Mouse (Mus musculus) midbrain, embryonic 13.5 days (tissue): Measurements from ENCODE around the gene Sod2. TPM values are rescaled to one million over a fixed set of nuclear protein-coding genes. Genes with fewer than 3 reads are reported as not detected.
"Not testable (repeated sequence)": the region's sequence is repeated elsewhere in the genome, so short reads cannot be mapped to it uniquely, and the experiment has no call there.

Experiments used
- ATAC-seq: fragments of 200-750 bp; cut with Nextera tagmentation; 2 replicates; pipeline ENCODE4 v1.8.0; 2017; ENCODE audit warnings: mild to moderate bottlenecking, moderate TSS enrichment, moderate library complexity
- H3K27ac ChIP-seq: fragments of 300-500 bp; sonication (generic); 2 replicates; pipeline ENCODE4 v1.5.1; 2015; ENCODE audit warnings: inconsistent platforms, mild to moderate bottlenecking, moderate library complexity
- H3K27me3 ChIP-seq: fragments of 300-500 bp; sonication (generic); 2 replicates; pipeline ENCODE4 v1.6.1; 2015; ENCODE audit warnings: mild to moderate bottlenecking, inconsistent platforms
- H3K36me3 ChIP-seq: fragments of 300-500 bp; sonication (generic); 2 replicates; pipeline ENCODE4 v1.6.1; 2015; ENCODE audit warnings: mild to moderate bottlenecking, inconsistent platforms
- H3K4me1 ChIP-seq: fragments of 300-500 bp; sonication (generic); replicated peaks from 2 replicates; pipeline ENCODE4 v1.6.1; 2015; ENCODE audit warnings: inconsistent platforms
- H3K4me2 ChIP-seq: fragments of 300-500 bp; sonication (generic); replicated peaks from 2 replicates; pipeline ENCODE4 v1.6.1; 2015; ENCODE audit warnings: moderate library complexity, mild to moderate bottlenecking, inconsistent platforms
- H3K4me3 ChIP-seq: fragments of 300-500 bp; sonication (generic); replicated peaks from 2 replicates; pipeline ENCODE4 v1.5.1; 2015; ENCODE audit warnings: mild to moderate bottlenecking, inconsistent platforms
- H3K9ac ChIP-seq: fragments of 300-500 bp; sonication (generic); replicated peaks from 2 replicates; pipeline ENCODE4 v1.6.1; 2015; ENCODE audit warnings: mild to moderate bottlenecking, inconsistent platforms
- H3K9me3 ChIP-seq: fragments of 300-500 bp; sonication (generic); 2 replicates; pipeline ENCODE4 v1.6.1; 2016; ENCODE audit warnings: mild to moderate bottlenecking, inconsistent platforms
- WGBS: fragments of 180-500 bp; shearing (Covaris S2); methylation state at CpG from one replicate; pipeline ENCODE4 v1.1.7; 2015; 5-methylcytosine and 5-hydroxymethylcytosine counted together
- polyA plus RNA-seq: library from polyadenylated mRNA; unstranded; fragments of >200 nt; fragmentation: Nextera tagmentation; extraction: Ambion mirVana; gene quantifications from 2 replicates; pipeline ENCODE4 v1.2.1, GENCODE M21; 2015

The Sod2 gene
- polyA plus RNA-seq, 1 experiment from 2014 or later, result 112 TPM

- ATAC-seq, result peak; percentile 89
- H3K36me3 ChIP-seq, result peaks cover 5% of the 10 kb centered on the region; the same call in 1 of the 2 replicates
- H3K9ac ChIP-seq, result peak overlapping the region; percentile 99
- no peaks in the 10 kb centered on the region for H3K27me3 ChIP-seq
- peak overlapping the region; percentile 97 for H3K4me3 ChIP-seq
- H3K9me3 ChIP-seq, result no peaks in the 10 kb centered on the region
- peak overlapping the region; percentile 83 for H3K4me2 ChIP-seq
- WGBS, result under 1% methylated on average over 49 of the region's 51 CpGs
- H3K4me1 ChIP-seq, result peaks cover 25% of the 10 kb centered on the region
- peak overlapping the region; percentile 99 for H3K27ac ChIP-seq
These were observed 14.1 kb upstream of the Sod2 start for GRCm38 (mm10) chr17:12992470-12992991.

- Histone ChIP-seq H3K4me1 (peaks cover 21% of the 10 kb centered on the region), H3K9ac (peak within 1 kb of the TSS; percentile 99), H3K4me3 (peak within 1 kb of the TSS; percentile 97), H3K4me2 (peak within 1 kb of the TSS; percentile 83), H3K27me3 (no peaks in the 10 kb centered on the region), H3K27ac (peak within 1 kb of the TSS; percentile 99), H3K9me3 (no peaks in the 10 kb centered on the region), H3K36me3 (no peaks in the 10 kb centered on the region)
- ATAC-seq, result no peak
- 72% methylated on average over 1 of the region's 1 CpGs for WGBS
These were observed 12.6 kb upstream of the Sod2 start, which contains the start of gene Wtap for GRCm38 (mm10) chr17:12994069-12994468. TSS of gene Wtap (minus strand) at chr17:12994169.

GRCm38 (mm10) chr17:12996345-12996744 is 10.3 kb upstream of the Sod2 start:
- 19% methylated on average over 3 of the region's 3 CpGs for WGBS
- Histone ChIP-seq H3K4me2 (no peak overlapping the region), H3K36me3 (no peaks in the 10 kb centered on the region), H3K4me1 (0 out of 2 replicates have a peak, but pooled peaks cover 6% of the 10 kb centered on the region), H3K9me3 (no peaks in the 10 kb centered on the region), H3K27me3 (no peaks in the 10 kb centered on the region), H3K9ac (no peak overlapping the region), H3K4me3 (no peak overlapping the region), H3K27ac (no peak overlapping the region)
- no peak for ATAC-seq

DNA sequence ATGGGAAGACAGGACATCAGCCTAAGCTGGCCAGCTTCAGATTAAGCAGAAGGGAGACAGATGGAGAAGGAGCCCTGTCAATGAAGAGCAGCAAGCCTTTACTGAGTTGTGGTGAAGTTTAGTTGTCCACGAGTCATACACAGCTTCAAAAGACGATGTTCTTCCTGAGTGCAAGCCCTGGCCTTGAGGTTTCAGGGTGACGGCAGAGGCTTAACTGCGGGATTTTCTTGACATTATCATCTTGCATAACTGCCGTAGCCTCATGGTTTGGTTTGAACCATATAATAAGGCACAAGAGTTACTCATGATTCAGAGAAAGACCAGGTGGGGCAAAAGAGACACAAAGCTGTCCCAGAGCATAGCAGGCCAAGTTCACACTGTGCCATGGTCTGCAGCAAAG is 8.8 kb upstream of the Sod2 start:
- no peak overlapping the region for H3K4me3 ChIP-seq
- no peaks in the 10 kb centered on the region for H3K9me3 ChIP-seq
- H3K4me2 ChIP-seq, result no peak overlapping the region
- H3K4me1 ChIP-seq, result 0 out of 2 replicates have a peak, but pooled peaks cover 5% of the 10 kb centered on the region
- H3K27ac ChIP-seq, result no peak overlapping the region
- H3K9ac ChIP-seq, result no peak overlapping the region
- no peaks in the 10 kb centered on the region for H3K27me3 ChIP-seq
- ATAC-seq, result no peak
- H3K36me3 ChIP-seq, result no peaks in the 10 kb centered on the region
- 94% methylated on average over 5 of the region's 5 CpGs for WGBS

DNA sequence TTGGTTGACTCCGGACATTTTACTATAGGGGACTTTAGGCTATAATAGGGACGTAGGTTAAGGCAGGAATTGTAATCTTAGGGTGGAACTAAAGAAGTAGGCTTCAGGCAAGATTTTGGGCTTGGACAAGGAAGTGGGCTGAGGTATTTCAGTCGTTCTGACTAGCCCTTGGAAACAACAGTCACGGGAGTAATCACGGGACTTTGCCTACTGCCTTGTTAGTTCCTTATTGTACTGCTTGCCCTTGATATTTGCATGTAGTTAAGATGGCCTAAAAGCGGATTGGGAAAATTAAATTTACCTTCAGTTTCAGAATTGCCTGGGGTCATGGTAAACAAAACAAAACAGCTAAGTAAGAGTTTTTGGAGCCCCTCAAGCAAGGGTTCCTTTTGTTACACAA is 7.6 kb upstream of the Sod2 start:
- no peak for ATAC-seq
- Histone ChIP-seq H3K27ac (no peak overlapping the region), H3K4me2 (no peak overlapping the region), H3K4me3 (no peak overlapping the region), H3K36me3 (no peaks in the 10 kb centered on the region), H3K4me1 (no peaks in the 10 kb centered on the region), H3K27me3 (no peaks in the 10 kb centered on the region), H3K9ac (no peak overlapping the region), H3K9me3 (no peaks in the 10 kb centered on the region)
- 76% methylated on average over 6 of the region's 6 CpGs for WGBS

- not testable (repeated sequence) for H3K27ac ChIP-seq, ATAC-seq, H3K4me1 ChIP-seq
These were observed 4.4 kb upstream of the Sod2 start for GRCm38 (mm10) chr17:13002243-13002642.

GRCm38 (mm10) chr17:13004436-13004835 is 2.2 kb upstream of the Sod2 start:
- H3K9ac ChIP-seq, H3K36me3 ChIP-seq, H3K27ac ChIP-seq, H3K27me3 ChIP-seq, H3K4me3 ChIP-seq, H3K9me3 ChIP-seq, ATAC-seq, H3K4me2 ChIP-seq: not testable (repeated sequence)
- 85% methylated on average over 2 of the region's 2 CpGs for WGBS
- H3K4me1 ChIP-seq, result peaks cover 14% of the 10 kb centered on the region

More at GRCm38 (mm10) chr17:13002243-13002642, 4.4 kb upstream of the Sod2 start:
- WGBS, result 92% methylated on average over 5 of the region's 5 CpGs
- not testable (repeated sequence) for H3K9ac ChIP-seq, H3K4me3 ChIP-seq, H3K27me3 ChIP-seq, H3K9me3 ChIP-seq, H3K36me3 ChIP-seq, H3K4me2 ChIP-seq

DNA sequence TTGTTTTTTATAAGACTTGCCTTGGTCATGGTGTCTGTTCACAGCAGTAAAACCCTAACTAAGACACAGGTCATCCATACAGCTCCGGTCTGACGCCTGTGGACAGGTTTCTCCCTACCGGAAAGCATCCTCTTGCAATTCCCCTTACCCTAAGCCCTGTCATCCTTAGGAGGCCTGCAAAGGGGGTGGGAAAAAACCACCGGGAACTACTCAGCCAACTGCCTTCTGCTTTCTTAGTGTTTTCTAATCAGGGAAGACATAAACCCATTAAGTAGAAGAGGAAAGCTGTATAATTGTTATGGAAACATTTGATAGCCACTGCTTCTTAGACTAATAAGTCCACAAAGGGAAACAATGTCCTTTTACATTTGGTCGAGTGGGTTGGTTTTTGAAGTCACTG is 338 bp downstream of the Sod2 start:
- Histone ChIP-seq H3K4me3 (peak overlapping the region; percentile 65), H3K4me2 (peak overlapping the region; percentile 74), H3K9ac (no peak overlapping the region), H3K4me1 (peaks cover 17% of the 10 kb centered on the region), H3K27me3 (no peaks in the 10 kb centered on the region), H3K27ac (peak overlapping the region; percentile 92), H3K36me3 (peaks cover 9% of the 10 kb centered on the region), H3K9me3 (no peaks in the 10 kb centered on the region)
- 45% methylated on average over 5 of the region's 5 CpGs for WGBS
- no peak for ATAC-seq

- ATAC-seq, result peak; percentile 99
- Histone ChIP-seq H3K36me3 (peaks cover 16% of the 10 kb centered on the region), H3K4me3 (peak overlapping the region; percentile 65), H3K9ac (peak overlapping the region; percentile 77), H3K27ac (peak overlapping the region; percentile 92), H3K27me3 (no peaks in the 10 kb centered on the region), H3K4me1 (peaks cover 17% of the 10 kb centered on the region), H3K4me2 (peak overlapping the region; percentile 74), H3K9me3 (no peaks in the 10 kb centered on the region)
- WGBS, result under 1% methylated on average over 71 of the region's 76 CpGs
These were observed 1.2 kb downstream of the Sod2 start for GRCm38 (mm10) chr17:13007730-13008425.

DNA sequence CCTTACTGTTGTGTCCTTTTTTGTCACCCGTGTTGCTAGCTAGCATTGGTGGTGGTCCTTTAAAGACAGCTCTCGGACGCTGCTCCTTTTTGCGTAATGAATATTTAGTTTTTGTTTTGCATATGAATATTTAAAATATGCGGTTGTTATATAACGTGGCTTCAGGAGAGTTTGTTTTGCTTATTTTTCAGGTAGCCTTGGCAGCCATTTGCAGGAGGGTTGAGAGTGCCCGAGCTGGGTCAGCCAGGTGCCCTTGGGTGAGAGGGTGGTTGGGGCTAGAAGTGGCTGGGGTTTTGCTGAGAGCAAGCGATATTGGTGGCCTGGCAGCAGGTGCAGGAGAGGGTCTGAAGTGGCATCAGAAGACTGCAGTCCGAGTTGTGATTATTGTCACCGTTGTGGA is 1.9 kb downstream of the Sod2 start:
- Histone ChIP-seq H3K4me1 (peaks cover 17% of the 10 kb centered on the region), H3K9me3 (no peaks in the 10 kb centered on the region), H3K9ac (peak overlapping the region; percentile 77), H3K36me3 (peaks cover 23% of the 10 kb centered on the region), H3K4me3 (peak overlapping the region; percentile 65), H3K27me3 (no peaks in the 10 kb centered on the region), H3K4me2 (peak overlapping the region; percentile 74), H3K27ac (peak overlapping the region; percentile 92)
- peak; percentile 7 for ATAC-seq
- WGBS, result 1% methylated on average over 10 of the region's 10 CpGs

DNA sequence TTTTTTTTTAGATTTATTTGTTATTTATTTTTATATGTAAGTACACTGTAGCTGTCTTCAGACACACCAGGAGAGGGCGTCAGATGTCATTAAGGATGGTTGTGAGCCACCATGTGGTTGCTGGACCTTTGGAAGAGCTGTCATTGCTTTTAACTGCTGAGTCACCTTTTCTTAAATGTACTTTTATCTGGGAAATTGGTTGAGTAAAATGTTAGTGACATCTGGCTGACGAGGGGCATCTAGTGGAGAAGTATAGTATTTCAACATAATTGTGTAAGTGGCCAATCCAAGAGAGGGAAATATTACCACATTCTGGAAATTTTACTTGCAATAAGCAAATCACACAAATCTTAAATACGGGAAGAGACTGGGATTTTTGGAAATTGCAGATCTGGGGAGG is 3.2 kb downstream of the Sod2 start:
- no peak for ATAC-seq
- H3K4me1 ChIP-seq, result peaks cover 17% of the 10 kb centered on the region
- no peaks in the 10 kb centered on the region for H3K9me3 ChIP-seq
- no peak overlapping the region for H3K9ac ChIP-seq
- H3K4me3 ChIP-seq, result no peak overlapping the region
- WGBS, result 36% methylated on average over 3 of the region's 3 CpGs
- H3K36me3 ChIP-seq, result peaks cover 36% of the 10 kb centered on the region
- H3K27ac ChIP-seq, result no peak overlapping the region
- no peak overlapping the region for H3K4me2 ChIP-seq
- H3K27me3 ChIP-seq, result no peaks in the 10 kb centered on the region

DNA sequence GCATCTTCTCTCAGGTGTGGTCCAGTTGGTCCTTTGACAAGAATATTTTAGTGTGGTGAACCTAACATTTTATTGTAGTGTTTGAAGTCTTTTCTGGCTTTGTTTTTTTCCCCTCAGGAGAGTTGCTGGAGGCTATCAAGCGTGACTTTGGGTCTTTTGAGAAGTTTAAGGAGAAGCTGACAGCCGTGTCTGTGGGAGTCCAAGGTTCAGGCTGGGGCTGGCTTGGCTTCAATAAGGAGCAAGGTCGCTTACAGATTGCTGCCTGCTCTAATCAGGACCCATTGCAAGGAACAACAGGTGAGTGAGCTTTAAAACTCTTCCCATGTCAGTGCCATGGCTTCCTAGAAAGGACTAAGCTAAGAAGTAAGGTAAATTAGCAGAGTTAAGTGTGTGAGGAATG is 6.7 kb downstream of the Sod2 start:
- Histone ChIP-seq H3K4me3 (no peak overlapping the region), H3K4me2 (no peak overlapping the region), H3K4me1 (peaks cover 11% of the 10 kb centered on the region), H3K9me3 (no peaks in the 10 kb centered on the region), H3K36me3 (peaks cover 52% of the 10 kb centered on the region), H3K9ac (no peak overlapping the region), H3K27ac (no peak overlapping the region), H3K27me3 (no peaks in the 10 kb centered on the region)
- WGBS, result 71% methylated on average over 3 of the region's 3 CpGs
- ATAC-seq, result no peak
